Mouse (Mus musculus) ZHBTc4 (cell line): ENCODE measurements around the gene Gm29427.

Experiments used
- DNase-seq: peaks from one replicate; pipeline ENCODE4 v3.0.0-alpha.2; 2011; ENCODE audit warnings: low read depth, low spot score

Gm29427 gene

GRCm38 (mm10) chr1:130715561-130716217, at the start of gene Gm29427:
TSS of gene Gm29427 (minus strand) at chr1:130715799.
- DNase-seq: peak; percentile 99

- DNase-seq: peak; percentile 38
Observed at GRCm38 (mm10) chr1:130764027-130764461, 48.4 kb upstream of the Gm29427 start.

GRCm38 (mm10) chr1:130762045-130762760, 46.6 kb upstream of the Gm29427 start:
- DNase-seq: no peak

GRCm38 (mm10) chr1:130761597-130761996, 46.0 kb upstream of the Gm29427 start:
- DNase-seq: no peak

GRCm38 (mm10) chr1:130759689-130760088, 44.1 kb upstream of the Gm29427 start:
- DNase-seq: no peak

GRCm38 (mm10) chr1:130746819-130747218, 31.2 kb upstream of the Gm29427 start:
- DNase-seq: no peak

GRCm38 (mm10) chr1:130745591-130745990, 30.0 kb upstream of the Gm29427 start:
- DNase-seq: peak; percentile 25

- DNase-seq: no peak
Observed at GRCm38 (mm10) chr1:130744961-130745360, 29.4 kb upstream of the Gm29427 start.

GRCm38 (mm10) chr1:130744217-130744616, 28.6 kb upstream of the Gm29427 start:
- DNase-seq: no peak

GRCm38 (mm10) chr1:130743775-130744174, 28.2 kb upstream of the Gm29427 start:
- no peak for DNase-seq

- DNase-seq: no peak
Observed at GRCm38 (mm10) chr1:130742201-130742600, 26.6 kb upstream of the Gm29427 start.

GRCm38 (mm10) chr1:130740781-130741720, 25.5 kb upstream of the Gm29427 start:
- peak; percentile 47 for DNase-seq

- no peak for DNase-seq
Observed at GRCm38 (mm10) chr1:130740227-130740648, 24.6 kb upstream of the Gm29427 start.

GRCm38 (mm10) chr1:130739636-130740035, 24.0 kb upstream of the Gm29427 start:
- DNase-seq: no peak

- no peak for DNase-seq
Observed at GRCm38 (mm10) chr1:130738551-130739106, 23.0 kb upstream of the Gm29427 start.

GRCm38 (mm10) chr1:130737916-130738315, 22.3 kb upstream of the Gm29427 start:
- DNase-seq: no peak

GRCm38 (mm10) chr1:130737411-130737881, 21.8 kb upstream of the Gm29427 start:
- DNase-seq: peak; percentile 97

- DNase-seq: peak; percentile 19
Observed at GRCm38 (mm10) chr1:130734852-130735251, 19.3 kb upstream of the Gm29427 start.

GRCm38 (mm10) chr1:130734452-130734851, 18.9 kb upstream of the Gm29427 start:
- DNase-seq: peak; percentile 25

GRCm38 (mm10) chr1:130733671-130734070, 18.1 kb upstream of the Gm29427 start:
- no peak for DNase-seq
